Mouse (Mus musculus): Measurements from ENCODE around the gene Rnaseh2b. TPM values are rescaled to one million over a fixed set of nuclear protein-coding genes. Genes with fewer than 3 reads are reported as not detected.

Gene Rnaseh2b
- polyA plus RNA-seq, 1 experiment from 2014 or later: 36.7 TPM

DNA sequence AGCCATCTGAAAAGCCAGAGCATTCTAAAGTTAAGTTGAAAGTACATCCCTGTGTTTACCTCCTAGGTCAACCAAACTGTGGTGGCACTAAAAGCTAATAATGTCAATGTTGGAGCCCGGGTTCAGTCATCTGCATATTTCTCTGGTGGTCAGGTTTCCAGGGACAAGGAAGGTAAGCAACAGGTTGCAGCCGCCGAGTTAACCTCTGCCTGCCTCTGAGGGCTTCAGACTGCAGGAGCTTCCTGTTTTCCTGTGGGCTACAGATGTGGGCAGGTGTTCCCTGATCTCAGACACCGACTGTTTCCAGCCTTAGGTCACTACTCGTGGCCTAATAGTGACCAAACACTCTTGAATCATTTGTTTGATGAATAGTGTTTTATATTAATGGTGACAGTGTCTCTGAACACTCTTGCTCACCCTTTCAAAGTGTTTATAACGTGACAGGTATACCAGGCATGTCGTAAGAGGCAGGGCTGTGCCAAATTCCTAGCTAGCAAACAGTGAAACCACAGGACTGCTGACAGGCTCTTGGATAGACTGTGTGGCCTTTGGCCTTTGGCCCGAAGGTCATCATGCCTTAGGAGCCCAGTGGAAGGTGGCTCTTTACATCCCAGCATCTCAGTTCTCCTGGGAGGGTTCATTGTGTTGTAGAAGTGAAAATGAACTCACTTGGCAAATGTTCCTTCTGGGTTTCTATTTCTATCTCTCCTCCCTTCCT, 69.0 kb downstream of the Rnaseh2b start:
- peak; percentile 85 for ATAC-seq (ENCODE audit: low read depth)
- no peaks in the 10 kb centered on the region for H3K9me3 ChIP-seq (replicated peaks; ENCODE audit: control insufficient read depth, low read length)
- H3K9ac ChIP-seq (ENCODE audit: low read depth, low read length): no peak overlapping the region
- H3K4me3 ChIP-seq (ENCODE audit: low read depth, low read length): no peak overlapping the region
- H3K4me2 ChIP-seq (ENCODE audit: low read depth, low read length): no peak overlapping the region
- 57% methylated on average over 8 of the region's 8 CpGs for WGBS (ENCODE audit: insufficient replicate concordance)
- no peaks in the 10 kb centered on the region; the same call in 1 of the 2 replicates for H3K36me3 ChIP-seq (ENCODE audit: control insufficient read depth, insufficient read depth)
- no peaks in the 10 kb centered on the region for H3K27me3 ChIP-seq (ENCODE audit: control insufficient read depth, insufficient read depth, low read depth, low read length)
- H3K4me1 ChIP-seq (ENCODE audit: control insufficient read depth, low read depth, low read length): no peaks in the 10 kb centered on the region; the same call in 1 of the 2 replicates
- H3K27ac ChIP-seq (ENCODE audit: low read length): peak overlapping the region; percentile 34; the same call in 1 of the 2 replicates

DNA sequence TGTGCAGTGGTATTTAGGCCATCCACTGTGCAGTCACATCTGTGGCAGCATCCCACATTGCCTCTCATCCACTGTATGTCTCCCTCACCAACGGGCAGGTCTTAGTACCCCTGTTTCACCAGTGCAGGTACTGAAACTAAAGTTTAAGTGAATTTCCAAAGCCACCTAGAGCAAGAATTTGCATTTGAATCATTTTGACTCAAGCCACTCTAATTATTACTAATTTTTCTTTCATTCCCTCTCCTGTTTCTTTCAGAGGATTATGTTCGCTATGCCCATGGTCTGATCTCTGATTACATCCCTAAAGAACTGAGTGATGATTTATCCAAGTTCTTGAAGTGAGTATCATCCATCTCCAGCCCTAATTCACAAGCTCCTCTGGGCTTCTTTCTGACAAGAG, 71.4 kb downstream of the Rnaseh2b start:
- no peaks in the 10 kb centered on the region; the same call in 1 of the 2 replicates for H3K4me1 ChIP-seq (ENCODE audit: control insufficient read depth, low read depth, low read length)
- no peak overlapping the region for H3K9ac ChIP-seq (ENCODE audit: low read depth, low read length)
- H3K27ac ChIP-seq (ENCODE audit: low read length): no peak overlapping the region
- ATAC-seq (ENCODE audit: low read depth): no peak
- WGBS (ENCODE audit: insufficient replicate concordance): 76% methylated on average over 2 of the region's 2 CpGs
- H3K4me2 ChIP-seq (ENCODE audit: low read depth, low read length): no peak overlapping the region
- no peaks in the 10 kb centered on the region; the same call in 1 of the 2 replicates for H3K36me3 ChIP-seq (ENCODE audit: control insufficient read depth, insufficient read depth)
- H3K27me3 ChIP-seq (ENCODE audit: control insufficient read depth, insufficient read depth, low read depth, low read length): no peaks in the 10 kb centered on the region
- H3K4me3 ChIP-seq (ENCODE audit: low read depth, low read length): no peak overlapping the region
- H3K9me3 ChIP-seq (replicated peaks; ENCODE audit: control insufficient read depth, low read length): no peaks in the 10 kb centered on the region

DNA sequence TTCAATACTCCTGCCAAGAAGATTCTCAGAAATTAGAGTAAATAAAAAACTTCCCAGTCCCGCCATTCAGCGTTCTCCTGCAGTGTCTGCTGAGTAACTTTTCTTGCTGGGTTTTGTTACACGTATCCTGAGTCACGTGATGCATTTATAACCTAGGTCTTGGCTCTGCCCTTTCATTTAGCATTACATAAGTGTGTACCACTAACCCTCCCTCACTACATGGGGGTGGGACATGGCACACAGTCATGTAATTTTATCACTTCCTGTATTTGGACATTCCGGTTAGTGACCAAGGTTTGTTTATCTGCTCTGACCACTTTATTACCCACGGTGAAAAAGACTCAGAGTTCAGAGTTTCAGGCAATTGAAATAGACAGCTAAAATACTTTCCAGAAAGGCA, 78.4 kb downstream of the Rnaseh2b start:
- no peak overlapping the region for H3K9ac ChIP-seq (ENCODE audit: low read depth, low read length)
- H3K4me1 ChIP-seq (ENCODE audit: control insufficient read depth, low read depth, low read length): no peaks in the 10 kb centered on the region
- no peak overlapping the region for H3K27ac ChIP-seq (ENCODE audit: low read length)
- ATAC-seq (ENCODE audit: low read depth): no peak
- no peaks in the 10 kb centered on the region for H3K27me3 ChIP-seq (ENCODE audit: control insufficient read depth, insufficient read depth, low read depth, low read length)
- no peak overlapping the region for H3K4me3 ChIP-seq (ENCODE audit: low read depth, low read length)
- no peaks in the 10 kb centered on the region; the same call in none of the 2 replicates for H3K36me3 ChIP-seq (ENCODE audit: control insufficient read depth, insufficient read depth)
- H3K4me2 ChIP-seq (ENCODE audit: low read depth, low read length): no peak overlapping the region
- 62% methylated on average over 6 of the region's 6 CpGs for WGBS (ENCODE audit: insufficient replicate concordance)
- no peaks in the 10 kb centered on the region for H3K9me3 ChIP-seq (replicated peaks; ENCODE audit: control insufficient read depth, low read length)

DNA sequence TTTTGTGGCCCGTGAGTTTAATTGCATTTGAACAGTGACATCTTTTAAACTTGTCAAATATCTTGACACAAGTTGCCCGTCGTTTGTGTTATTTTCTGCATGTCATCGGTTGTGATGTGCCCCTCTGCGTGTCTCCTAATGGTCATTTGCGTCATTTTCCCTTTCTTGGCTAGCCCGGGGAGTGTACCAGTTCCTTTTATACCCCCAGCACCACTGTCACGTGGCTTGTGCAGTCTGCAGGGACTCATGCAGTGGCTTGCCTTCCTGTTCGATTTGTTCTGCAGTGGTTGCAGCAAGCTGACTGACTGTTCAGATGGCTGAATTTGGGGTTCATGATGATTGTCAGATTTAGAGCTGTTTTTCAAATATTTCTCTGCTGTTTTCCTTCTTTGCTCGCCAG, 81.6 kb downstream of the Rnaseh2b start:
- peaks cover 5% of the 10 kb centered on the region for H3K36me3 ChIP-seq (ENCODE audit: control insufficient read depth, insufficient read depth)
- 62% methylated on average over 10 of the region's 10 CpGs for WGBS (ENCODE audit: insufficient replicate concordance)
- H3K4me2 ChIP-seq (ENCODE audit: low read depth, low read length): no peak overlapping the region
- H3K27me3 ChIP-seq (ENCODE audit: control insufficient read depth, insufficient read depth, low read depth, low read length): no peaks in the 10 kb centered on the region
- no peaks in the 10 kb centered on the region for H3K4me1 ChIP-seq (ENCODE audit: control insufficient read depth, low read depth, low read length)
- no peak overlapping the region for H3K27ac ChIP-seq (ENCODE audit: low read length)
- H3K9ac ChIP-seq (ENCODE audit: low read depth, low read length): no peak overlapping the region
- no peak for ATAC-seq (ENCODE audit: low read depth)
- H3K9me3 ChIP-seq (replicated peaks; ENCODE audit: control insufficient read depth, low read length): no peaks in the 10 kb centered on the region
- no peak overlapping the region for H3K4me3 ChIP-seq (ENCODE audit: low read depth, low read length)

DNA sequence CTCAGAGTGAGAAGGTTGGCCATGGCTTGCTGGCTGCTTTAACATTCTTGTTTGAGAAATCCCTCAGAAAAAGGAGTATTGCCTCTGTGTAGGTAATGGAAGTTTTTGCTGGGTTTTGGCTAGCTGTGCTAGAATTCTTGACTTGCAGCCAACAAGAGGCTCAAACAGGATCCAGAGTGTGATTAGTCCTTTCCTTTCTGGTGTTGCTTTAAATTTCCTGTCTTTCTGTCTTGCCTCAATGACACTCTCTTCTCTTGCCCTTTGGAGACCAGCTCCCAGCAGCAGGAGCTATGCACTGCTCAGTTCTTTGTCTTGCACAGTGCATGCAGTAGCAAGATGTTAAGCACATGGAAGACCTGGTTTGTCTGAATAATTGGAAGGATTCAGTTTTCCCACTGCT, 83.3 kb downstream of the Rnaseh2b start:
- Histone ChIP-seq H3K27me3 (ENCODE audit: control insufficient read depth, insufficient read depth, low read depth, low read length) (no peaks in the 10 kb centered on the region), H3K9ac (ENCODE audit: low read depth, low read length) (no peak overlapping the region), H3K4me2 (ENCODE audit: low read depth, low read length) (no peak overlapping the region), H3K27ac (ENCODE audit: low read length) (no peak overlapping the region), H3K9me3 (replicated peaks; ENCODE audit: control insufficient read depth, low read length) (no peaks in the 10 kb centered on the region), H3K4me3 (ENCODE audit: low read depth, low read length) (no peak overlapping the region), H3K36me3 (ENCODE audit: control insufficient read depth, insufficient read depth) (peaks cover 5% of the 10 kb centered on the region), H3K4me1 (ENCODE audit: control insufficient read depth, low read depth, low read length) (no peaks in the 10 kb centered on the region)
- no peak for ATAC-seq (ENCODE audit: low read depth)

DNA sequence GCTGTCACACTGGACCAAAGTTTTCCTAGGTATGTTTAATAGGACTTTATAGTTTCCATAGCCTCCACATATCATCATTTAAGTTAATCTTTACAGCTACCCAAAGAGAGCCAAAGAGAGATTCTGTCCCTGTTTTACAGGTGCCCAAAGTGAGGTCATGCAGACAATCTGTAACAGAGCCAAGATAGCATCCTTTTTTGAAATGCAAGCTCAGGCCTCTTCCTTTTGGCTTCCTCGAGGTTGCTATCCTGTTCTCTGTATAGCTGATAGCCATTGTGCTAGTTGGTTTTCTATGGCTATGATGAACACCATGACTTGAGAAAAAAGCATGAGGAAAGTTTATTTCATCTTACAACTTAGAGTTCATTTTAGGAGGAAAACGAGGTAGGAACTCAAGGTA, 83.7 kb downstream of the Rnaseh2b start:
- no peak for ATAC-seq (ENCODE audit: low read depth)
- WGBS (ENCODE audit: insufficient replicate concordance): 61% methylated on average over 2 of the region's 2 CpGs

DNA sequence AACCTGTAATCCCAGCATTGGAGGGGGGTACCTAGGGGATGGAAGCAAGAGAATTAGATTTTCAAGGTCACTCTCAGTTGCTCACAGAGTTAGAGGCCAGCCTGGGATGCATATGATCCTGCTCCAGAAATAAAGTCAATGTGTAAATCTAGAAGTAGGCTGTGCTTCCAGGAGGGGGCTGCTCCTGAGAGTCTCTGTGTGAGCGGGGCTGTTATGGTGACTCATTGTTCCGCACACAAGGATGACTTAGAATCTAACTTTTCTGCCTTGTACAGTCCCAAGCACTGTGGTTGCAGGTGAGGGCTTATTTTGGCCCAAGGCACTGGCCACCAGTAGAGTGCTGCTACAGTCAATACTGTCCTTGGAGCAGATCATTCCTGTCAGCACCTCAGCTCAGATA, 87.0 kb downstream of the Rnaseh2b start:
- no peak for ATAC-seq (ENCODE audit: low read depth)
- Histone ChIP-seq H3K4me1 (ENCODE audit: control insufficient read depth, low read depth, low read length) (no peaks in the 10 kb centered on the region), H3K9ac (ENCODE audit: low read depth, low read length) (no peak overlapping the region), H3K27ac (ENCODE audit: low read length) (no peak overlapping the region), H3K9me3 (replicated peaks; ENCODE audit: control insufficient read depth, low read length) (no peaks in the 10 kb centered on the region), H3K27me3 (ENCODE audit: control insufficient read depth, insufficient read depth, low read depth, low read length) (no peaks in the 10 kb centered on the region), H3K4me2 (ENCODE audit: low read depth, low read length) (no peak overlapping the region), H3K4me3 (ENCODE audit: low read depth, low read length) (no peak overlapping the region), H3K36me3 (ENCODE audit: control insufficient read depth, insufficient read depth) (peaks cover 5% of the 10 kb centered on the region; the same call in 1 of the 2 replicates)
- 85% methylated on average over 2 of the region's 2 CpGs for WGBS (ENCODE audit: insufficient replicate concordance)

More for the DNA sequence above, 83.7 kb downstream of the Rnaseh2b start:
- H3K27ac ChIP-seq (ENCODE audit: low read length): no peak overlapping the region
- H3K4me2 ChIP-seq (ENCODE audit: low read depth, low read length): no peak overlapping the region
- no peak overlapping the region for H3K4me3 ChIP-seq (ENCODE audit: low read depth, low read length)
- H3K9ac ChIP-seq (ENCODE audit: low read depth, low read length): no peak overlapping the region
- peaks cover 5% of the 10 kb centered on the region for H3K36me3 ChIP-seq (ENCODE audit: control insufficient read depth, insufficient read depth)
- H3K9me3 ChIP-seq (replicated peaks; ENCODE audit: control insufficient read depth, low read length): no peaks in the 10 kb centered on the region
- H3K27me3 ChIP-seq (ENCODE audit: control insufficient read depth, insufficient read depth, low read depth, low read length): no peaks in the 10 kb centered on the region
- no peaks in the 10 kb centered on the region for H3K4me1 ChIP-seq (ENCODE audit: control insufficient read depth, low read depth, low read length)

DNA sequence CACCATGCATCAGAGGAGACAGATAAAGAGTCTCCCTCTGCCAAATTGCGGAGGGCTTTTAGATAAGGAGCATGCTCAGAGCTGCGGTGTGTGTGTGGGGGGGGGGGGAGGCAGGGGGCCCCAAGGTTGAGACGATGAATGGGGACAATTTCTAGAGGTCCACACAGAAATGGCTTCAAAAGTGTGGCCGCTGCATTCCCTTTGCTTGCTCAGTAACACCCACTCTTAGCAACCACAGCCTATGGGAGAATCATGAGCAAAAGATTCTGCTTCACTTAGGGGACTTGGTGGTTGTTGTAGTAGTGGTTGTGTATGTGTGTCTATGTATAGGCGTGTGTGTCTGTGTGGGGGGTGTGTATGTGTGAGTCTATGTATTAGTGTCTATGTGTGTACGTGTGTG, 88.2 kb downstream of the Rnaseh2b start:
- Histone ChIP-seq H3K27me3 (ENCODE audit: control insufficient read depth, insufficient read depth, low read depth, low read length) (no peaks in the 10 kb centered on the region), H3K36me3 (ENCODE audit: control insufficient read depth, insufficient read depth) (peaks cover 5% of the 10 kb centered on the region; the same call in 1 of the 2 replicates), H3K9me3 (replicated peaks; ENCODE audit: control insufficient read depth, low read length) (no peaks in the 10 kb centered on the region), H3K4me2 (ENCODE audit: low read depth, low read length) (no peak overlapping the region), H3K27ac (ENCODE audit: low read length) (no peak overlapping the region), H3K9ac (ENCODE audit: low read depth, low read length) (no peak overlapping the region), H3K4me3 (ENCODE audit: low read depth, low read length) (no peak overlapping the region), H3K4me1 (ENCODE audit: control insufficient read depth, low read depth, low read length) (no peaks in the 10 kb centered on the region)
- no peak for ATAC-seq (ENCODE audit: low read depth)
- WGBS (ENCODE audit: insufficient replicate concordance): 57% methylated on average over 6 of the region's 6 CpGs

DNA sequence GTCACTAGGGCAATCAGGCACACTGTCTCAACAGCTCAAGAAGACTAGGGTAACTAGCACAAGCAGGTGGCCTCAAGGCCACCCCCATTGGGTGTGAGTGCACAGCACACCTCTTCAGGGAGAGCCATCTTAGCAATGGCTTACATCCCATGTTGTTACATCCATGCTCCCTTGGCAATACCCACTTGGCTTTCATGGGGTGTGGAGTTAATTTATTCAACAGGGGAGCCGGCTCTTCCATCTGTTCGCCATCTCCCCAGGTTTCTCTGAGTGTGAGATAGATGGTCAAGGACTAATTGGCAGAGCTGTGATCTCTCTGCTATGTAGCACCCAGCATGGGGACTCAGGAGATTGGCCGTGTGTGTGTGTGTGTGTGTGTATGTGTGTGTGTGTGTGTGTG, 90.7 kb downstream of the Rnaseh2b start:
- H3K4me2 ChIP-seq (ENCODE audit: low read depth, low read length): no peak overlapping the region
- H3K36me3 ChIP-seq (ENCODE audit: control insufficient read depth, insufficient read depth): no peaks in the 10 kb centered on the region
- H3K9me3 ChIP-seq (replicated peaks; ENCODE audit: control insufficient read depth, low read length): no peaks in the 10 kb centered on the region
- H3K9ac ChIP-seq (ENCODE audit: low read depth, low read length): no peak overlapping the region
- no peak overlapping the region for H3K27ac ChIP-seq (ENCODE audit: low read length)
- H3K27me3 ChIP-seq (ENCODE audit: control insufficient read depth, insufficient read depth, low read depth, low read length): no peaks in the 10 kb centered on the region
- WGBS (ENCODE audit: insufficient replicate concordance): 57% methylated on average over 3 of the region's 3 CpGs
- no peaks in the 10 kb centered on the region for H3K4me1 ChIP-seq (ENCODE audit: control insufficient read depth, low read depth, low read length)
- H3K4me3 ChIP-seq (ENCODE audit: low read depth, low read length): no peak overlapping the region
- ATAC-seq (ENCODE audit: low read depth): no peak
